ENCODE assay signal across 8 mouse cellular contexts in the genomic region with DNA sequence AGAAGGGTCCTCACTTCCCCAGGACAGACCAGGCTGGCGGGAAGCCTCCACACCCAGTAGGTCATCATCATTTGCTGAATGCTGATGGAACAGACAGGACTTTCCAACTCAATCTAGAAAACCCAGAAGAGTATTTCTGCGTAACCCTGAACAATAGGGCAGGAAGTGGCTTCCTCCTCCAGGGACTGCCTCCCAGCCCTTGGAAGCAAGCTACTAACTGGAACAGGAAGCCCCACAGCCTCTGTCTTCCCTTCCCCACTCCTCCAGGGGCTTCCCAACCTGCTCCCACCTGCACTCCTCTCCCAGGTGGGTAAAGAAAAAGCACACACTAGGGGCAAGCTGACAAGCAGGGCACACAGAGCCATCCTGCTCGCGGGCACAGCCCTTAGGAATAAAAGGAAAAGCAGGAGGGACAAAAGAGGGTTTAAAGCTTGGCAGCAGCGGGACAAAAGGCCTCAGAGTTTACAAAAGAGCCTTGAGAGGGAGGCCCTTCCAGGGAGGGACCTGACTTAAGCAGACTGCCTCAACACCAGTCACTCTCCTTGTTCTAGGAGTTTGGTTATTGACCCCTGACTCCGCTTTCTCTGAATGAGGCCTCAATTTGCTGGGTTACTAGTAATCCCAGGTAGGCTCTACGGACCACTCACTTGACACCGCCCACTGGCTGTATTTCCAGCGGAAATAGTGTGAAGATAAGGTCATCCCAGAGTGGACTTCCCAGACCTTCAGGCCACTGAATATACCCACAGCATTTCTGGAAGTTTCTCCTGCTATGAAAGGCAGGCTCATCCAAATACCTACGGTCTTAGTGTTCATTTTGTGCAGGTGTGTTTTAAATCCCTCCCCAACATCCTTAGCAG. TPM values are rescaled to one million over a fixed set of nuclear protein-coding genes. Genes with fewer than 3 reads are reported as not detected.
DNase-seq lines count a peak whose midpoint lies in the region; ATAC-seq lines count a peak whose summit lies in the region.

No protein-coding gene starts in this region.

- H3K27ac ChIP-seq in heart, embryonic 11.5 days (ENCODE audit: low read depth, low read length): peak overlapping the region; percentile 81
- H3K27ac ChIP-seq in midbrain, embryonic 15.5 days: peak overlapping the region; percentile 92

- no peaks in the 10 kb centered on the region for H3K9me3 ChIP-seq in heart, embryonic 11.5 days (replicated peaks; ENCODE audit: control insufficient read depth, low read length)
- no peaks in the 10 kb centered on the region for H3K9me3 ChIP-seq in midbrain, embryonic 15.5 days

- no peaks in the 10 kb centered on the region for H3K27me3 ChIP-seq in heart, embryonic 11.5 days (ENCODE audit: control insufficient read depth, insufficient read depth, low read length)
- no peaks in the 10 kb centered on the region for H3K27me3 ChIP-seq in midbrain, embryonic 15.5 days (replicated peaks)

- no peak for ATAC-seq in heart, embryonic 11.5 days (replicated peaks; ENCODE audit: insufficient number of reproducible peaks, low FRiP score, low TSS enrichment)
- no peak for ATAC-seq in midbrain, embryonic 15.5 days (replicated peaks)

- H3K4me2 ChIP-seq in heart, embryonic 11.5 days: peak overlapping the region; percentile 6; the same call in 1 of the 2 replicates
- H3K4me2 ChIP-seq in midbrain, embryonic 15.5 days: no peak overlapping the region

- peak overlapping the region; percentile 56 for H3K9ac ChIP-seq in heart, embryonic 11.5 days (ENCODE audit: low read depth, low read length)
- no peak overlapping the region for H3K9ac ChIP-seq in midbrain, embryonic 15.5 days

- DNase-seq in cerebellum, adult 11-12 months: peak; percentile 15
- no peak for DNase-seq in cerebellum, adult 11 months
- peak; percentile 52 for DNase-seq in kidney, postnatal 14 days
- no peak for DNase-seq in right cerebral cortex, postnatal 25 days
- DNase-seq in spleen, postnatal 14 days (ENCODE audit: low spot score in 2 of 2): no peak
- no peak for DNase-seq in layer of hippocampus, postnatal 14 days (ENCODE audit: low spot score in 2 of 2)

- no peak overlapping the region for H3K4me3 ChIP-seq in heart, embryonic 11.5 days (ENCODE audit: low read depth, low read length)
- no peak overlapping the region for H3K4me3 ChIP-seq in midbrain, embryonic 15.5 days

- 50% methylated on average over 10 of the region's 10 CpGs for WGBS in heart, embryonic 11.5 days (ENCODE audit: insufficient replicate concordance)
- 9% methylated on average over 10 of the region's 10 CpGs for WGBS in midbrain, embryonic 15.5 days

- H3K4me1 ChIP-seq in heart, embryonic 11.5 days (ENCODE audit: control insufficient read depth, insufficient read depth, low read length): peaks cover 35% of the 10 kb centered on the region
- peaks cover 41% of the 10 kb centered on the region for H3K4me1 ChIP-seq in midbrain, embryonic 15.5 days

- H3K36me3 ChIP-seq in heart, embryonic 11.5 days (ENCODE audit: control insufficient read depth, insufficient read depth, low read length): peaks cover 9% of the 10 kb centered on the region
- H3K36me3 ChIP-seq in midbrain, embryonic 15.5 days (replicated peaks): no peaks in the 10 kb centered on the region

RNA-seq across cellular contexts. Expression of gene Zfp46, which starts 1.6 kb away (rescaled TPM):
- polyA plus RNA-seq in heart, embryonic 11.5 days (2014; fragmentation: Nextera tagmentation; extraction: Ambion mirVana): 18.4 and 20.6 TPM in 2 replicates
- polyA plus RNA-seq in midbrain, embryonic 15.5 days (2015; fragmentation: Nextera tagmentation; extraction: Ambion mirVana): 42.8 and 43.2 TPM in 2 replicates
- 10 to 100 TPM; 69.9 to 74.4 TPM for total RNA-seq in layer of hippocampus, postnatal 14 days (2021)

RNA-seq across cellular contexts. Expression of gene Hnrnpr, which starts 27.9 kb away (rescaled TPM):
- 85.8 and 87.1 TPM in 2 replicates for polyA plus RNA-seq in heart, embryonic 11.5 days (2014; fragmentation: Nextera tagmentation; extraction: Ambion mirVana)
- 226 and 237 TPM in 2 replicates for polyA plus RNA-seq in midbrain, embryonic 15.5 days (2015; fragmentation: Nextera tagmentation; extraction: Ambion mirVana)
- 10 to 100 TPM; 97.3 to 99.9 TPM for total RNA-seq in layer of hippocampus, postnatal 14 days (2021)

RNA-seq across cellular contexts. Expression of gene Tcea3, which starts 35.3 kb away (rescaled TPM):
- polyA plus RNA-seq in heart, embryonic 11.5 days (2014; fragmentation: Nextera tagmentation; extraction: Ambion mirVana): 56.4 and 56.7 TPM in 2 replicates
- polyA plus RNA-seq in midbrain, embryonic 15.5 days (2015; fragmentation: Nextera tagmentation; extraction: Ambion mirVana): 1.4 and 1.8 TPM in 2 replicates
- under 1 TPM; 0.31 to 0.44 TPM for total RNA-seq in layer of hippocampus, postnatal 14 days (2021)

Comparison
In these comparisons a context has a peak if more than half of its experiments do, and no peak if none do; other contexts are left out.
1. DNase-seq: peak in cerebellum, adult 11-12 months (single experiment) and kidney, postnatal 14 days (single experiment); none in cerebellum, adult 11 months (single experiment), right cerebral cortex, postnatal 25 days (single experiment), spleen, postnatal 14 days (0 of 2) and layer of hippocampus, postnatal 14 days (0 of 2).
2. RNA of gene Tcea3, which starts 35.3 kb away (polyA plus RNA-seq): 56.4 to 56.7 TPM in heart, embryonic 11.5 days; 1.4 to 1.8 TPM in midbrain, embryonic 15.5 days; every median in the first group is over 10 times any median in the second.